Mouse (Mus musculus) olfactory bulb, adult 2 months (tissue): ENCODE data around the gene Gabrb2.

Experiments used
- CTCF ChIP-seq: fragments of 200-500 bp; IDR thresholded peaks from 2 replicates; pipeline ENCODE4 v1.5.1; 2012; ENCODE audit warnings: low read depth, mild to moderate bottlenecking, low read length, moderate library complexity; ENCODE audit not compliant: insufficient read depth
- POLR2A ChIP-seq: fragments of 200-500 bp; IDR thresholded peaks from 2 replicates; pipeline ENCODE4 v1.6.1; 2012; ENCODE audit warnings: mild to moderate bottlenecking, low read depth, low read length, moderate library complexity; ENCODE audit not compliant: insufficient read depth

GRCm38 (mm10) chr11:42621109-42621508, 201.6 kb downstream of the Gabrb2 start:
- no peak for TF ChIP-seq CTCF
- TF ChIP-seq POLR2A, result no peak
